Mouse (Mus musculus) small intestine, adult 2 months (tissue): ENCODE measurements around the gene Greb1.

Experiments used
- CTCF ChIP-seq: fragments of 200-500 bp; IDR thresholded peaks from 2 replicates; pipeline ENCODE4 v1.5.1; 2012; ENCODE audit warnings: low read depth, mild to moderate bottlenecking, control low read depth, inconsistent platforms, low read length, moderate library complexity, mixed read lengths; ENCODE audit not compliant: insufficient replicate concordance, insufficient read length; ENCODE audit errors: extremely low read depth
- POLR2A ChIP-seq: fragments of 200-500 bp; IDR thresholded peaks from 2 replicates; pipeline ENCODE4 v1.6.1; 2012; ENCODE audit warnings: low read depth, mild to moderate bottlenecking, control low read depth, inconsistent platforms, low read length, moderate library complexity

DNA sequence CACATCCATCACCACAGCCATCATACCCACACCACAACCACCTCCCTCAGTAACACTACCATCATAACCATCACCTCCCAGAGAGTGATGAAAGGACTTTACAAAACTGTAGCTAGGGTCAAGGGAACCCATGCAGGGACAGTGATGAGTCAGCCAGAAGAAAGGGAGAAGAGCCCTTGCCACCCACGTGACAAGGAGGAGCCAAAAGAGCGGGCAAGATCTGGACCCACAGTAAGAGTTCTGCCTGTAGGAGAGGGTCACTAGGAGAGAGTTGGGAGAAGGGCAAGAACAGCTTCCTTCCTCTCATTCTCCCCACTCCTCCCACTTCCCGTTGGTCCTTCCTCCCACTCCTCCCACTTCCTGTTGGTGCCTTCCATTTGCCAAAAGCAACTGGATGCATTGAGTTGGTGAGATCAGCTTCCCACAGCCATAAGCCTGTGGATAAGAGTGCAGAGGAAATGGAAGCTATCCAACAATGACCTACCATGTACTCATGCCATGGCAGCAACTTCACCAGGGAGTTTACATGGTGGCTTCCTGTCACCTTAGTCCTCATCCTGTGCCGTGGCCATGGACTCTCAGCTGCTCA is 46.6 kb upstream of the Greb1 start:
- TF ChIP-seq CTCF: no peak
- TF ChIP-seq POLR2A: no peak
